Mouse (Mus musculus) hindbrain, embryonic 10.5 days (tissue): ENCODE results near the gene Golga1. TPM values are rescaled to one million over a fixed set of nuclear protein-coding genes. Genes with fewer than 3 reads are reported as not detected.

Source experiments
- DNase-seq: peaks from one replicate; pipeline ENCODE4 v3.0.0-alpha.2; 2017; ENCODE audit warnings: low spot score
- H3K27ac ChIP-seq: fragments of 300-500 bp; sonication (generic); 2 replicates; pipeline ENCODE4 v1.5.1; 2016; ENCODE audit warnings: mild to moderate bottlenecking, moderate library complexity
- H3K27me3 ChIP-seq: fragments of 300-500 bp; sonication (generic); 2 replicates; pipeline ENCODE4 v1.6.1; 2016; ENCODE audit warnings: mild to moderate bottlenecking; ENCODE audit not compliant: poor library complexity, insufficient read depth, severe bottlenecking
- H3K36me3 ChIP-seq: fragments of 300-500 bp; sonication (generic); 2 replicates; pipeline ENCODE4 v1.6.1; 2016; ENCODE audit warnings: mild to moderate bottlenecking, moderate library complexity
- H3K4me1 ChIP-seq: fragments of 300-500 bp; sonication (generic); replicated peaks from 2 replicates; pipeline ENCODE4 v1.6.1; 2016; ENCODE audit warnings: mild to moderate bottlenecking
- H3K4me3 ChIP-seq: fragments of 300-500 bp; sonication (generic); 2 replicates; pipeline ENCODE4 v1.5.1; 2016; ENCODE audit warnings: mild to moderate bottlenecking, moderate library complexity
- H3K9me3 ChIP-seq: fragments of 300-500 bp; sonication (generic); 2 replicates; pipeline ENCODE4 v1.6.1; 2016; ENCODE audit warnings: mild to moderate bottlenecking, moderate library complexity
- whole genome bisulfite sequencing: fragments of 180-500 bp; shearing (Covaris S2); methylation state at CpG from one replicate; pipeline ENCODE4 v1.1.7; 2016; 5-methylcytosine and 5-hydroxymethylcytosine counted together
- polyA plus RNA-seq: library from polyadenylated mRNA; unstranded; fragments of >200 nt; fragmentation: Nextera tagmentation; extraction: Ambion mirVana; gene quantifications from 2 replicates; pipeline ENCODE4 v1.2.1, GENCODE M21; 2016

Gene Golga1
- polyA plus RNA-seq, 1 experiment from 2014 or later: 20.3 TPM

DNA sequence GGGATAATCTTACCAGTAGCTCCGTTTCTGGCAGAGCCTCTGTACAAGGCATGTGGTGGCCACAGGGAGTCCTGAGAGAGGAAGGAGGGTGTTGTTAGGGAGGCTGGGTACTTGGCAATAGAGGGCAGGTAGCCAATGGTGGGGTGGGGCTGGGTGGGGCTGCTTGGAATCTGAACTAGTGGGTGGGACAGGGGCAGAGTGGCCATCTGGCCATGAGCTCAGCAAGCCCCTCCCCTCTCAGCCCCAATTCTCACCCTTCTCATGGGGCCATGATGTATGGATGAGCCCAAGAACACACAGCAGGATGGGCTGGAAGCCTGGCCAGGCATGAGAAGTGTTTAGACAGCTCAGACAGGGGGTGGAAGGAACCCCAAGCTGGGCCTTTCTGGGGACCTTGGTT lies 78.0 kb downstream of the Golga1 start:
- WGBS: 78% methylated on average over 1 of the region's 1 CpGs
- Histone ChIP-seq H3K4me3 (no peak overlapping the region), H3K27ac (no peak overlapping the region)

GRCm38 (mm10) chr2:38986580-38986979 lies 78.8 kb downstream of the Golga1 start:
- Histone ChIP-seq H3K27ac (no peak overlapping the region), H3K9me3 (peaks cover 13% of the 10 kb centered on the region), H3K4me3 (no peak overlapping the region), H3K36me3 (no peaks in the 10 kb centered on the region), H3K27me3 (no peaks in the 10 kb centered on the region), H3K4me1 (no peaks in the 10 kb centered on the region)
- no peak for DNase-seq
- 88% methylated on average over 3 of the region's 3 CpGs for WGBS

More for the DNA sequence above, 78.0 kb downstream of the Golga1 start:
- Histone ChIP-seq H3K36me3 (no peaks in the 10 kb centered on the region), H3K27me3 (no peaks in the 10 kb centered on the region), H3K4me1 (no peaks in the 10 kb centered on the region), H3K9me3 (peaks cover 13% of the 10 kb centered on the region)
- no peak for DNase-seq

- Histone ChIP-seq H3K27me3 (no peaks in the 10 kb centered on the region), H3K4me1 (no peaks in the 10 kb centered on the region), H3K27ac (no peak overlapping the region), H3K4me3 (no peak overlapping the region), H3K9me3 (peaks cover 13% of the 10 kb centered on the region), H3K36me3 (no peaks in the 10 kb centered on the region)
- 93% methylated on average over 2 of the region's 2 CpGs for WGBS
- DNase-seq: no peak
These were observed 81.9 kb downstream of the Golga1 start for GRCm38 (mm10) chr2:38983456-38983855.

DNA sequence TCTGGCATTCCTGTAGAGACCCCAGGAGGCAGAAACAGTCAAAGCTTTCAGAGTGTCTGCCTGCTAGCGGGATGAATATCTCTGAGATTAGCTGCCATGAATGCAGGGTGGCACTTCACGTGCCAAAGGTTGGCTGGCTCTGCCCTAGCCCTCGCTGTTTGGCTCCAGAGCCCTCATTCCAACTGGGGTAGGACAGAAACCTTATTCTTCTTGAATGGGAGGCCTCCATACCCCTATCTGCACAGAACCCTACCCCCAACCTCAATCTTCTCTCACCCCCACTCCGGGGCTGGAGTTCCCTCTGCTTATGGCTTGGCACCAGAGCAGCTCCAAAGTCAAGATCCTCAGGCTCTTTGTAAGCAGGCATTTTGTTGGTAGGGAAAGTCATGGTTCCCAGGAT lies 87.5 kb downstream of the Golga1 start:
- Histone ChIP-seq H3K4me1 (peaks cover 14% of the 10 kb centered on the region), H3K4me3 (no peak overlapping the region), H3K27ac (peak overlapping the region; percentile 12; the same call in 1 of the 2 replicates), H3K36me3 (no peaks in the 10 kb centered on the region), H3K27me3 (no peaks in the 10 kb centered on the region), H3K9me3 (no peaks in the 10 kb centered on the region)
- WGBS: 64% methylated on average over 4 of the region's 4 CpGs
- no peak for DNase-seq

GRCm38 (mm10) chr2:38975941-38976805 lies 89.2 kb downstream of the Golga1 start:
- Histone ChIP-seq H3K36me3 (no peaks in the 10 kb centered on the region), H3K27me3 (no peaks in the 10 kb centered on the region), H3K4me3 (no peak overlapping the region), H3K4me1 (peaks cover 14% of the 10 kb centered on the region), H3K9me3 (no peaks in the 10 kb centered on the region), H3K27ac (peak overlapping the region; percentile 30)
- DNase-seq: no peak
- 84% methylated on average over 21 of the region's 21 CpGs for WGBS

- no peak overlapping the region for H3K4me3 ChIP-seq
- DNase-seq: no peak
- H3K9me3 ChIP-seq: no peaks in the 10 kb centered on the region
- peaks cover 14% of the 10 kb centered on the region for H3K4me1 ChIP-seq
- 90% methylated on average over 3 of the region's 3 CpGs for WGBS
- no peak overlapping the region for H3K27ac ChIP-seq
- no peaks in the 10 kb centered on the region for H3K27me3 ChIP-seq
- no peaks in the 10 kb centered on the region for H3K36me3 ChIP-seq
These were observed 90.2 kb downstream of the Golga1 start for GRCm38 (mm10) chr2:38975181-38975580.

DNA sequence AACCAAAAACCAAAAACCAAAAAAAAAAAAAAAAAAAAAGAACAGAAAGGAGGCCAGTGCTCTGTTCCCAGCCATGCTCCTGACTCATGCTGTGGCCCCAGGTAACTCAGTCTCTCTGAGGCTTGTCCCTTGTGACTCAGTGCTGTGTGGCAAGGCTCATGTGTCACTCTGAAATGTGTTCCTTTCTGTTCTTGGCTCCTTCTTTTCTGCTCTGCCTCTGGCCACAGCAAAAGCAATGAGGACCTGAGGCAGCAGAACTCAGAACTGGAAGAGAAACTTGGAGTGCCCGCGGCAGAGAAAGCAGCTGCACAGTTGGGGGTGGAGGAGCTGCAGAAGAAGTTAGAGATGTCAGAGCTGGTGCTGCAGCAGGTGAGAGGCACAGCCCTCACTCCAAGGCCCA lies 91.2 kb downstream of the Golga1 start:
- 29% methylated on average over 2 of the region's 2 CpGs for WGBS
- Histone ChIP-seq H3K27ac (no peak overlapping the region), H3K9me3 (no peaks in the 10 kb centered on the region), H3K4me3 (no peak overlapping the region), H3K4me1 (peaks cover 14% of the 10 kb centered on the region), H3K27me3 (no peaks in the 10 kb centered on the region), H3K36me3 (no peaks in the 10 kb centered on the region)
- no peak for DNase-seq

- Histone ChIP-seq H3K27me3 (no peaks in the 10 kb centered on the region), H3K36me3 (no peaks in the 10 kb centered on the region), H3K4me1 (peaks cover 14% of the 10 kb centered on the region), H3K9me3 (no peaks in the 10 kb centered on the region), H3K27ac (no peak overlapping the region), H3K4me3 (no peak overlapping the region)
- WGBS: 85% methylated on average over 7 of the region's 7 CpGs
- no peak for DNase-seq
These were observed 91.6 kb downstream of the Golga1 start for GRCm38 (mm10) chr2:38973701-38974100.

DNA sequence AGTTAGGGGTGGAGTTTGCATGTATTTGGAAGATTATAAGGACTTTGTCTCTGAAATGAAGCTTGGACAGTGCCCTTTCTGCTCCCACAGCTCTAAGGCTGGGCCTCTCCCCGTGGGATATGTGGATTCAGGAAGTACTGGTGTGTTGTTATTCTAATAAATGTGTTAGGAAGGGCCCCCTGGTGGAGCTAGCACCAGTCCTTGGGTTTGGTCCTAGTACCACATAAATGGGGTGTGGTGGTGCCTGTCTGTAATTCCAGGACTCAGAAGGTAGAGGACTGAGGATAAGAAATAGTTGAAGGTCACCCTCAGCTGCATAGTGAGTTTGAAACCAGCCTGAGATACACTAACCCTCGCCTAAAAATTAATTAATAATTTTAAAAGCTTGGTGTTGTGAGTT lies 92.1 kb downstream of the Golga1 start:
- WGBS: 45% methylated on average over 2 of the region's 2 CpGs

GRCm38 (mm10) chr2:38970057-38970456 lies 95.3 kb downstream of the Golga1 start:
- 89% methylated on average over 5 of the region's 5 CpGs for WGBS
- H3K36me3 ChIP-seq: no peaks in the 10 kb centered on the region
- no peaks in the 10 kb centered on the region for H3K9me3 ChIP-seq
- H3K27me3 ChIP-seq: no peaks in the 10 kb centered on the region
- no peaks in the 10 kb centered on the region for H3K4me1 ChIP-seq
- H3K4me3 ChIP-seq: no peak overlapping the region
- DNase-seq: no peak
- H3K27ac ChIP-seq: no peak overlapping the region

More for the DNA sequence above, 92.1 kb downstream of the Golga1 start:
- peaks cover 14% of the 10 kb centered on the region for H3K4me1 ChIP-seq
- no peaks in the 10 kb centered on the region for H3K9me3 ChIP-seq
- no peaks in the 10 kb centered on the region for H3K36me3 ChIP-seq
- no peak for DNase-seq
- no peaks in the 10 kb centered on the region for H3K27me3 ChIP-seq
- no peak overlapping the region for H3K4me3 ChIP-seq
- H3K27ac ChIP-seq: no peak overlapping the region

DNA sequence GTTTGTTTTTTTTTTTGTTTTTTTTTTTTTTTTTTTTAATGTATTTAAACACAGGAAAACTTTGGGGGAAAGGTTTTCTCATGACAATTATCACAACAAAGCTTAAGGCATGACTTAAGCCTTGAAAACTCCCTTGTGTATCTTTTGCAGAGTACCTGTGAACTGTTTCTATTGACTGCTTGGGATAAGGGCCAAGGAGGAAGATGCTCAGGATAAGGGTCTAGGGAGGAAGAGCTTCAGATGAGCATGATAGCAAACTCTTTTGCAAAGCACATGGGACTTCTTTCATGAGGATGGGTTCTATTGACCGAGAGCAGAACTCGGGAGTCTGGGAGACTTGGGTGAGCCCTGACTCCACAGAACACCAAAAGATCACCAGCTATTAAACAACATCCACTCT lies 95.7 kb downstream of the Golga1 start:
- H3K36me3 ChIP-seq: no peaks in the 10 kb centered on the region
- H3K4me3 ChIP-seq: no peak overlapping the region
- H3K27me3 ChIP-seq: no peaks in the 10 kb centered on the region
- DNase-seq: no peak
- 93% methylated on average over 2 of the region's 2 CpGs for WGBS
- H3K4me1 ChIP-seq: no peaks in the 10 kb centered on the region
- no peak overlapping the region for H3K27ac ChIP-seq
- H3K9me3 ChIP-seq: no peaks in the 10 kb centered on the region
